Mouse (Mus musculus): ENCODE data around the gene Ahrr.

Gene Ahrr

DNA sequence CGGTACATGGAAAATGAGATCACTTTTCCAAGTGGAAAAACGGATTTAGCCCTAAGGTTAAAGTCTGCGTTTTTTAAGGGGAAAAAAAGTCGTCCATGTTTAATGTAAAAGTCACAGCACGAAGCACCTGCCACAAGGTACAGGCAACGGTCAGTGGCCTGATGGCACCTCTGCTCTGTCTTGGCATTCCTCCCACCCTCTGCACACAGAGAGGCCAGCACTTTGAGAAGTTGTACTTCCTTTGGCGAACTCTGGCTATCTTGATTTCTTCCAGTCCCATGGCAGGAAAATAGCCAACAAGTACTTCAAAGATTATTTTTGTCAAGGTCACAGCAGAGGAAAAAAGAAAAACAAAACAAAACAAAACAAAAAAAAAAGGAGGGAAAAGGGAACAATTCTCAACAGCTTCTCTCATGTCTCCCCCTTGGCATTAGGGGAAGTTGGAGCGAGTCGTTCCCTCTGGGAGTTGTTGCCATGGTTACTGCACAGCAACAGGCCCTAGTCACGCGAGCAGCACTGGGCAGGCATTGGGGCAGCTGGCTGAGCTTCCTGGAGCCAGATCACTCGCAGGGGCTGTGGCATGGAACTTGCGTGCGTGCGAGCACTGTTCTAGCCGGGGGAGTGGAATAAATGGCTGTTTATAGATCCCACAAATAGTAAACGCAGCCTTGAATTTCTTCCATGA is 46.8 kb downstream of the Ahrr start:
- DNase-seq (ENCODE audit: low read depth, low spot score), result peak; percentile 18

GRCm38 (mm10) chr13:74237574-74237973 is 54.6 kb downstream of the Ahrr start:
- DNase-seq (ENCODE audit: low read depth, low spot score), result no peak

DNA sequence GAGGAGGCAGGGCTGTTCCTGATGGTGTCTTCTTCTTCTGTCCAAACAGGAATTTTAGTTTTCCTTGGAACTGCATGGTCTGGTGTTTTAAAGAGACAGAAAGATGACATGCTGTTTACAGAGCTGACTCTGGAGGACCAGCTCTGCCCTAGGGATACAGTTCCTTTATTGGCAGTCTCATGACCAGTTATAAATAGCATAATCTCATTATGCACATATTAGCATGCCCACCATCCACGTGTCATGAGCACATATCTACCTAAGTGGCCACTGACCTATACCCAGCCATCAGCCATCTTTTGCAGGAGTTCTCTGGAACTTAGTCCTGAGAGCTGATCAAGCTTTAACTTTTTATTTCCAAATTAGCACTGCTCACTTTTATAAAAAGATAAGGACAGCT is 71.5 kb downstream of the Ahrr start:
- DNase-seq (ENCODE audit: low read depth, low spot score), result no peak

DNA sequence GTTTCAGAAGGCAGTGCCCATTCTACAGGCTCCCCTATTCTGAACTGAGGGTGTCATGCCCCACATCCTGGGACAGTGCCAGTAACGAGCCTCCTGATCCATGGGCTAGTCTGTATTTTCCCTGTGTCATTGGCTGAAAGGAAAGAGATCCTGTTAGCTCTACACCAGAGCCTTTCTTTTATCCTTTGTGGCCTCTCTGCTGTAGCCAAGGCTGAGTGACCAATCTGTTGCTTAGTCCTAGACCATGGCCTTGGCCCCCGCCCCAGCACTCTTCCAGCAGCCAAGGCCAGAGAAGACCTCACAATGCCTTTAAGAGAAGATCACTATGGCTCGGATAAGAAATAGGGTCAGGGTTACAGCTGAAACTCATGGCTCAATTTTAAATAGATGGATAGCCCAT is 73.7 kb downstream of the Ahrr start:
- no peak for DNase-seq (ENCODE audit: low read depth, low spot score)

DNA sequence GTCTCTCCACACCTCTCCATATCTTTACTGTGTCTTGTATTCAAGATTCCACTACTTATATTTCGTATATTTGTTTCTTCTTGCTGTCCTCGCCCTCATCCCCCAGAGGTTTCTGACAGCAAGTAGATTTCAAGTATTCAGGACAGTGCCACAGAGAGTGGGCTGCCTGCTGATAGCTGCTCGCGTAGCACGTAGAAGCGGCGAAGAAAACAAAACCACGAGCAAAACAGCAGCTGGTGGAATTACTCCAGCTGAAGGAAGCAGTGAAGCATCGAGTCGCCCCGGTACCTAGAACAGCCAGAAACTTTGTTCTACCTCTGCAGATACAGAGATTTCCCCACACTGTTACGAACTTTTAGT is 83.2 kb downstream of the Ahrr start:
- DNase-seq (ENCODE audit: low read depth, low spot score), result no peak

GRCm38 (mm10) chr13:74208317-74208985 is 83.7 kb downstream of the Ahrr start, which contains the start of gene Exoc3:
TSS of gene Exoc3 (minus strand) at chr13:74208732.
- DNase-seq (ENCODE audit: low read depth, low spot score), result peak; percentile 68

- DNase-seq (ENCODE audit: low read depth, low spot score), result no peak
Observed at GRCm38 (mm10) chr13:74196451-74196850, 95.7 kb downstream of the Ahrr start.

GRCm38 (mm10) chr13:74192613-74193012 is 99.5 kb downstream of the Ahrr start:
- DNase-seq (ENCODE audit: low read depth, low spot score), result no peak

DNA sequence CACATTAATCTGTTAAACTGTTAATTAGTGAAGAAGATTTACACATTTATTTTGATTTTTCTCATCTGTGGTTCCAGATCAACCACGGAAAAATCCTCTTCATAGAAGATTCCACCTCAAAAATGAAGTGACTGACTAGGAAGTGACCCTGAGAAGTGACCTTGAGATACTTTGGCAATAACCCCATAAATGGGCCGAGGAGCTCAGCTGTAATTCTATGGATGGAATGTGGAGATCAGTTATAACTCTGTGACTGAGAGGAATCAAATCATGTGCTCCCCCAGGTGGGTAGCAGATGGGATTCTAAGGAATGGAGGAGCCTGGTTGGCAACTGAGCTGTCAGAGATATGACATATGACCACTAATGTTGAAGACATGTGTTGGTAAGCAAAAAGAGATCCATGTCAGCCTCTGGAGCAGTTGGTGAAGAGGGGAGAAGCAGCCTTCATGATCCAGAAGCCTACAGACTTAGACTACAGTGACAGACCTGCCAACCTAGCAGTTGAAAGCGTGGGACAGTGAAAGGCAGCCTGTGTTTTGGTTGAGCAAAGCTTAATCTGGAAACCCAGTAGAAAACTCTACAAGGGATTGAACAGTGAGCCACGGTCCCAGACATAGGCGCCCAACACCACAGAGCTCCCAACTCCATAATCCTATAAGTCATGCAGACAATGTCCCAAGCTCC is 109.0 kb downstream of the Ahrr start:
- DNase-seq (ENCODE audit: low read depth, low spot score), result no peak

- DNase-seq (ENCODE audit: low read depth, low spot score), result no peak
Observed at GRCm38 (mm10) chr13:74172036-74172435, 120.1 kb downstream of the Ahrr start.

DNA sequence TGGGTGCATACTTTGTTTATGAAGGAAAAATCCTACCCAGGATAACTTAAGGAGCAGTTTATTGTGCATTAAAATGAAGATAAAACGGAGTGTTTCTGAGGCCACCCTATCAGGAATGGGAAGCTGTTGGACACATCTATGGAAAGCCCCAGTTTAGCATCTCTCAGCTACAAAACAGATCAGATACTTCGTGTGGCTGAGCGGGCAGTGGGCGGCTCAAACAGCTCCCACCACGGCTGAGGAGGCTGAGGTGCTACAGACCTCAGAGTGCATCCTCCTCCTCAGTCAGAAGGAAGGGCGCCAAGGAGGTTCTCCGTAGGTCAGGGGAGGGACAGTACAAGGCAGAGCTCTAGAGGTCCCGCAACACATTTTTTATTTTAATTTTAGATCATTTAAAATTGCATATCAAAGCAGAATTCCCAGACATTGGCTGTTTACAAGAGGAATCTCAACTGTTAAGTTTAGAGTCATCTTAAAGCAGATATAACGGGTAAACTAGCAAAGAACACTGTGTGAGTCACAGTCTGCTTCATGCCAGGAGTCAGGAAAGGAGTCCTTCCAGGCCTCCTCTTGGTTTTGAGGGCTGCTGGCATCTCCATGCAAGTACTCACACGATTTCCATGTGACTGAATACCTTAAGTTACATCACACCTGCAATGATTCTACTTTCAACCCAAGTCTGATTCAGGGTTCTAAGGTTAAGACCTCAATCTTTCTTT is 122.5 kb downstream of the Ahrr start:
- DNase-seq (ENCODE audit: low read depth, low spot score), result no peak

DNA sequence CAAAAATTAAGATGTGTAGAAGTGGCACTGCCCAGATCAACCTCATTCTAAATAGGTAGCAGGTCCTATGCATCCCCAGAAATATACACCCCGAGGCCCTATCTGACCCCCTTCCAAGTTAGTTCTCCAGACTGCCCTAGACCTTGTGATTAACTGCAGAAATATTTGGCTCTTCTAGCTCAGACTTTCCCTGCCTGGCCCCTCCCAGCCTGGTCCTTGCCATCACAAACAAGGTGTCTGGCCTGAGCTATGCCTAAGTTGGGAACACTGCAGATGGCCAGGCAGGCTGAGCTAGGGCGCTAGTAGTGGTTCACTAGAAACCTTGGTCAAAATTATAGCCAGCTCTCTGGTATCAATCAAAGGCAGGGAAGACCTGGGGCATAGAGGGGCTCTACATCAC is 124.6 kb downstream of the Ahrr start:
- DNase-seq (ENCODE audit: low read depth, low spot score), result no peak

- DNase-seq (ENCODE audit: low read depth, low spot score), result no peak
Observed at GRCm38 (mm10) chr13:74167057-74167413, 125.1 kb downstream of the Ahrr start.

GRCm38 (mm10) chr13:74166348-74167056 is 125.6 kb downstream of the Ahrr start:
- DNase-seq (ENCODE audit: low read depth, low spot score), result no peak
